Mouse (Mus musculus): ENCODE measurements around the gene Arhgef28.

- TF ChIP-seq POLR2A (IDR thresholded peaks at IDR 0.05; ENCODE audit: low read depth, low read length) (no peak), CTCF (IDR thresholded peaks at IDR 0.05; ENCODE audit: borderline replicate concordance, insufficient read depth, low read length) (no peak)
These were observed 60.9 kb downstream of the Arhgef28 start for GRCm38 (mm10) chr13:98145310-98145709.
